Mouse (Mus musculus) lung, adult 18-20 months (tissue): Measurements from ENCODE around the gene Xpo6.
A peak's percentile ranks its signal among the peaks of the same experiment; 100 is the strongest.

ENCODE experiments used
- DNase-seq, 2 experiments: peaks; one replicate each; pipeline ENCODE4 v3.0.0; 2022; ENCODE audit warnings: mixed read lengths in 2 of 2

Xpo6 gene

GRCm38 (mm10) chr7:126200178-126200996 lies at the start of gene Xpo6:
TSS of gene Xpo6 (minus strand) at chr7:126200501.
- peak; percentile 93 to 96 for DNase-seq

GRCm38 (mm10) chr7:126249986-126250385 lies 49.7 kb upstream of the Xpo6 start:
- DNase-seq = no peak

- no peak for DNase-seq
These were observed 48.8 kb upstream of the Xpo6 start for GRCm38 (mm10) chr7:126249146-126249545.

GRCm38 (mm10) chr7:126248641-126249141 lies 48.4 kb upstream of the Xpo6 start:
- no peak for DNase-seq

- DNase-seq = no peak
These were observed 47.8 kb upstream of the Xpo6 start for GRCm38 (mm10) chr7:126248088-126248487.

GRCm38 (mm10) chr7:126244168-126244750 lies 44.0 kb upstream of the Xpo6 start:
- no peak for DNase-seq

- DNase-seq = no peak
These were observed 40.6 kb upstream of the Xpo6 start for GRCm38 (mm10) chr7:126240814-126241360.

- DNase-seq = no peak
These were observed 36.5 kb upstream of the Xpo6 start for GRCm38 (mm10) chr7:126236794-126237192.

- DNase-seq = no peak
These were observed 35.9 kb upstream of the Xpo6 start for GRCm38 (mm10) chr7:126236083-126236793.

GRCm38 (mm10) chr7:126234611-126235010 lies 34.3 kb upstream of the Xpo6 start:
- DNase-seq = no peak

GRCm38 (mm10) chr7:126232345-126233071 lies 32.2 kb upstream of the Xpo6 start:
- no peak for DNase-seq

GRCm38 (mm10) chr7:126230357-126231148 lies 30.3 kb upstream of the Xpo6 start:
- DNase-seq = no peak

GRCm38 (mm10) chr7:126226136-126226535 lies 25.8 kb upstream of the Xpo6 start:
- DNase-seq = no peak

GRCm38 (mm10) chr7:126222753-126223152 lies 22.5 kb upstream of the Xpo6 start:
- no peak for DNase-seq

GRCm38 (mm10) chr7:126220611-126221010 lies 20.3 kb upstream of the Xpo6 start:
- no peak for DNase-seq

- no peak for DNase-seq
These were observed 18.0 kb upstream of the Xpo6 start for GRCm38 (mm10) chr7:126218311-126218710.

GRCm38 (mm10) chr7:126216867-126217266 lies 16.6 kb upstream of the Xpo6 start:
- no peak for DNase-seq

GRCm38 (mm10) chr7:126210856-126211255 lies 10.6 kb upstream of the Xpo6 start:
- no peak for DNase-seq

GRCm38 (mm10) chr7:126200997-126201345 lies 670 bp upstream of the Xpo6 start:
- no peak for DNase-seq

GRCm38 (mm10) chr7:126199691-126200102 lies 604 bp downstream of the Xpo6 start:
- peak; percentile 33 to 35 for DNase-seq

GRCm38 (mm10) chr7:126198926-126199325 lies 1.4 kb downstream of the Xpo6 start:
- DNase-seq = no peak

GRCm38 (mm10) chr7:126194175-126194574 lies 6.1 kb downstream of the Xpo6 start:
- DNase-seq = no peak
